Mouse (Mus musculus) cerebellum, adult 11-12 months (tissue): ENCODE data around the gene Igfbp2.

Experiments used
- DNase-seq: peaks from one replicate; pipeline ENCODE4 v3.0.0; 2022

Igfbp2 gene

DNA sequence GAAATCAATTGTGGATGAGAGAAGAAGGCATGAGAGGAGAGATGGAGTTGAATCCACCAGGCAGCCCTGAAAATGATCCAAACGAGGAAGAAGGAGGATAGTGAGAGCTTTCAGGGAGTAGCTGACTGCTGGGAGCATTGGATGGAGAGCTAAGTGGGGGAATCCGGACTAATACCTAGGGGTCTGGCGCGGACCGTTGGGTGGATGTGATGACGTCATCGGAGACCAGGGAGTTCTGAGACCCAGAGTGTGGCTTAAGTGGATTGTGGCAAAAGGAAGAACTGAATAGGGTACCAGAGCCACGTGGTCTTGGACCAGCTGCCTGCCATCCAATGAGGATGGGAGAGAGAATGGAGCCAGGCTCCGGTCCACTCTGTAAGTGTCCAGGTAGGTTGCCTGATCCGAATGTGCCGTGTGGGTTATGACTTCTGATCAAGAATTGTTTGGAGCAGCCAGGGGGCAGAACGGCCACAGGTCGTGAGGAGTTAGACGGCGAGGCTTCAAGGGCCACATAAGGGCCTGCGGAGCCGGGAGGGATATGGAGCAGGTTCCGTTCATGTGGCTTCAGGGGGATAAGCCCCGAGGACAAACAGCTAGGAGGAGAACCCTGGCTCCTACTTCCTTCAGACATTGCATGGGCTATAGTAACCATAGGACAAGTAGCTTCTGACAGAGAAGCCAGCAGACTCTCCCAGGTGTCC is 32.1 kb downstream of the Igfbp2 start:
- DNase-seq: no peak

- DNase-seq: no peak
Measured at GRCm38 (mm10) chr1:72857142-72857541, 32.8 kb downstream of the Igfbp2 start.

DNA sequence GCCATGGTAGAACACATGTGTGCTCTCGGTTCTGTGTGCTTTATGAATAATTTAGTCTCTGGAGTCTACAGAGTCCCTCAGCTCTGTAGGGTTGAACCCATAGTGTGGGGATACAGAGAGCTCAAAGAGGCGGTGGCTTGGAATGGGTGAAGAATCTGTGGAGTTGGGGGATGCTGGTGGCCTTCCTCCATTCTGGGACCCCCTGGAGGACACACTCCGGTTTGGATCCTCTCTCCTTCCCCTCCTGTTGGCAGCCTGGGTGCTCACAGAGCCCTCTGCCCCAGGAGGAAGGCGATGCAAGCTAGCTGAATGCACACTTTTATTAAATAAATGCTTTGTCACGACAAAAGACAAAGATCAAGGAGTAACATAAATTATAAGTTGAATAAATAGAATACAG is 33.3 kb downstream of the Igfbp2 start:
- no peak for DNase-seq

- no peak for DNase-seq
Measured at GRCm38 (mm10) chr1:72858286-72858685, 34.0 kb downstream of the Igfbp2 start.

GRCm38 (mm10) chr1:72858874-72859273 is 34.6 kb downstream of the Igfbp2 start:
- DNase-seq: no peak

GRCm38 (mm10) chr1:72859963-72860362 is 35.7 kb downstream of the Igfbp2 start:
- DNase-seq: no peak

GRCm38 (mm10) chr1:72860502-72860901 is 36.2 kb downstream of the Igfbp2 start:
- DNase-seq: no peak

DNA sequence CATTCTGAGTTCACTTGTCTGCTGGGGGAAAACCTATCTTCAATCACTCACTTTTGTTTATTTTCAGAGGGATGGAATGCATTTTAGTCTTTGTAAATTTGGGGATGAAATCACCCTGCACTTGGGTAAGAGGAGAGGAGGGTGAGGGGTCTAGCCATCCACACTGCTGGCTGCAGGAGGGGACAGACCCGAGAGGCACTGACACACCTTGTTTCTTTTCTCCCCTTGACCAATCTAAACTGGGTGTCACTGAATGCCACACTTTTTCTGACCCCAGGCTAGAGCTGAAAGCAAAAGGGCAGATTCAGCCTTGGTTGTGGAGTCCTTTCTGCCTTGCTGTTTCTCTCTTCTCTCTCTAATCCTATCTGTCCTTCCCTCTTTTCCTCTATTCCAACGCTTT is 37.4 kb downstream of the Igfbp2 start:
- no peak for DNase-seq

DNA sequence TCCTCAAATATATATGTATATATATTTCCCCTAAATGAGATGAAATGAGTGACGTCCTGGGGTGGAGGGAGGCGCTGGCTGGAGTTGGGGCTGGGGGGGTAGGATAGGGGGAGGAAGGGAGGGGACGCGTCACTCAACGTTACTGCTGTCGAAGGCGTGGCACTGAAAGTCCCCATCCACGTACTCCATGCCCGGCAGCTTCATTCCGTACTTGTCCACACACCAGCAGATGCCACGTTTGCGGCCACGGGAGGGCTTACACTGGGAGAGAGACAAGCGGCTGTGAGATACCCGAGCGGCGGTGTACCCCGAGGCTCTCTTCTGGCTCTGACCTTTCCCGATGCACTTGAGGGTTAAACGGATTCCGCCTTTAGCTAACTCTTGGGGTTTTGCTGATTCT is 37.9 kb downstream of the Igfbp2 start:
- no peak for DNase-seq

DNA sequence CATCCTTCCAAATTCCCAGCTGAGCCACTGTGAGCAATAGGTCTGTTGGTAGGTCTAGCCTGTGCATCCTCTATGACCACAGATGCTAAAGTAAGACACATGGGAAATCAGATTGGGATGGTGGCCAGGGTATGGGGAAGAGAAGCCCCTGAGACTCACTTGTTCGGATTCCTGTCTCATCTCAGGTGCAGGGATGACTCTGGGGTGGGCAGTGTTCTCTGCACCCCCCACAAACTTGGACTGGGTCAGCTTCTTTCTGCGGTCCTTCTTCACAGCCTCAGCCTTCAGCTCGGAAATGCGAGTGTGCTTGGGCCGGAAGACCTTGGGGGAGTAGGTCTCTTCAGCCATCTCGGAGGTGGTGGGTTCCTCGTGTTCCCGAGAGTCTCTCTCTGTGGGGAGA is 39.4 kb downstream of the Igfbp2 start:
- no peak for DNase-seq

DNA sequence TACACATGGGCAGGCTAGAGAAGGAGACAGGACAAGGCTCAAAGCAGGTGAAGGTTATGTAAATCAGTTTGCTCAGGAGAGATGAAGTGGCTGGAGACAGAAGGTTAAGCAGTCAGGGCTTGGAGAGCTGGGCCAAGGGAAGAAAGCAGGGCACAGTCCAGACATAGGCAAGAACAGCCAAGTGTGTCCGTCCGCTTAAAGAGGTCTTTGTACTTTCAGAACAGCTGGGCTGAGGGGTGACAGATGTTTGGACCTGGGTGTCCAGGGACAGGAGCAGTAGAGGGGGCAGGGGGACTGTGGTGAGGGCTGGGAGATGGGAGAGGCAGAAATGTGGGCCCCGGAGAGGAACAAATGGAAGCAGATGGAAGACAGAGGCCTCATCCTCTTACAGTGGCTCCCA is 40.0 kb downstream of the Igfbp2 start:
- DNase-seq: no peak

GRCm38 (mm10) chr1:72865900-72866299 is 41.6 kb downstream of the Igfbp2 start:
- DNase-seq: peak; percentile 75

DNA sequence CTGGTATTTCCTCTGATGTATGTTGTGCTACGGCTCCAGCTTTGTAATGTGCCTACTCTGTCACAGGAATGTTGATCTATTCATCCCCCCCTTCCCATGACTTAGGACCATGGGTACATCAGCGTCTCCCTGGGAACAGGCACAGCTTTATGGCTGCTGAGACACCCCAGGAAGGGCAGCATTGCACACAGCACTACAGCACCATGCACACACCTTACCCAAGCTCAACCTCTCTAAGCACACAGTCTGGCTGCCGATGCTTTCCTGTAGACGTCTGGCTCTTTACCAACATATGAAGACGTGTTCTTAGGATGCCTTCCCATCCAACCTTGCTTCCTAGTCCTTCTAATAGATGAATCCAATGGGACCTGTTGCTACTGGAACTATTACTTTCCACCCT is 42.1 kb downstream of the Igfbp2 start:
- DNase-seq: no peak

DNA sequence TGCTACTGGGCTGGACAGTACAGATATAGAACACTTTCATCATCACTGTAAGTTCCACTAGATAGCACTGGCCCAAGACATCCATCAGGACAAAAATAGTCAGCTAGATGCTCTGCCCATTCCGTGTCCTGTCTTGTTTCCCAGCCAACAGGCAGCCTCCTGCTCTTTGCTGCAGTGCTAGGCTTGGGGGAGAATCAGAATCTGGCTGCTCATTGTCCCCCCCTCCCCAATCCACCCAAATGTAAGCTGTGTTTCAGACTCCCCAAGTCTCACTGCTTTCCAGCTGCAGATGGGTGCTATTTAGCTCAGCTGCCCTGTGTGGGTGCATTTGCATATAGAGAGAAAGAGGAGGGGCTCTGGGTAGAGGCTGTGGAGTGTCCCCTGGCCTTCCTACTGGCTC is 43.0 kb downstream of the Igfbp2 start:
- no peak for DNase-seq

DNA sequence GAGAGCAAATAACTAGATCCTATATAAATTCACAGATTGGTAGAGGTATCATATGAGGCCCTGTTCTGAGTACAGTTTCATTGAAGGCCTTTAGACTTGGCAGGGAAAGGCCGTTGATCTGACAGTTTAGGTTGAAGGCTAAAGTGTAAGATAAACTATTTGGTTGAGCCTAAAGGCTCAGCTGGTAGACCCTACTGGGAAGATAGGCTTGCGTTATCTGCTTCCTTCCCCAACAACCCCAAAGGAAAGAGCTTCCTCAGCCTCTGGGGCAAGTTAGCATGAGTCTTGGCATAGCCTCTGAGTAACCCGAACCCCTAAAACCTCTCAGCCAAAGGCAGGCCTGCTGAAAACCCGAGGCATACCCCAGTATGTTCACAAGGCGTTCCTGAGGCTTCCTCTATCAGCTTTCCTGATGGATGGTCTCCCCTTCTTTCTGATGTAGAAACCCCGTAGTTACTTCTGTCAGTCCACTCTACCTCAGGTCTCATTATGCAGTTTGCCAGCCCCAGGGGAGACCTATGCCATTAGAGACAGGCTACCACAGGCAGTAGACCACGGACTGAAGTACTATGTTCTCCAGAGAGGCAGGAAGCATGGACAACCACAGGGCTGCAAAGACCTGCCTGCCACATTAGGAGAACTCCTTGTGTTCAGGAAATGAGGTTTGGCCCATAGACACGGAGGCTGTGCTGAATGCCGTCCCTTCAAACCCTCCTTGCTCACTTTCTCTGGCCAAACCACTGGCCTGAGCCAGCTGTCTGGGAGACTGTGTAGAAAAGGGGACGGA is 44.3 kb downstream of the Igfbp2 start:
- no peak for DNase-seq

DNA sequence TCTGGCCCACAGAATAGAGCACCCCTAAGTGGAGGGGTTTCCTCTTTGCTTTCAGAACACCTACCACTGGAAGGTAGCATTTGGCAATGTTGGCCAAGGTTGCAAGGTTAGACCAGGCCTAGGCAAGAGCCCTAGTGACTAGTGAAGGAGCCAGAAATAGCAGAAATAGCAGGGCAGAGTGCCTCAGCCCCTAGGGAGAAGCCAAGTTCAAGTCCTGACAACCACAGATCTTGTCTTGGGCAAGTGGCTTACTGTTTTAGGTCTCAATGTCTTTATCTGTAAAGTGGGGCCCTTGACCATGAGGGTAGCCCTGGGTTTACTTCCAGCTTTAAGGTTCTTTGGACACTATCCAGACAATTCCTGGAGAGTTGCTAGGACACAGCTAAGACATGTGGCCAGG is 45.0 kb downstream of the Igfbp2 start:
- DNase-seq: no peak

- peak; percentile 82 for DNase-seq
Measured at GRCm38 (mm10) chr1:72869681-72870614, 45.6 kb downstream of the Igfbp2 start.

DNA sequence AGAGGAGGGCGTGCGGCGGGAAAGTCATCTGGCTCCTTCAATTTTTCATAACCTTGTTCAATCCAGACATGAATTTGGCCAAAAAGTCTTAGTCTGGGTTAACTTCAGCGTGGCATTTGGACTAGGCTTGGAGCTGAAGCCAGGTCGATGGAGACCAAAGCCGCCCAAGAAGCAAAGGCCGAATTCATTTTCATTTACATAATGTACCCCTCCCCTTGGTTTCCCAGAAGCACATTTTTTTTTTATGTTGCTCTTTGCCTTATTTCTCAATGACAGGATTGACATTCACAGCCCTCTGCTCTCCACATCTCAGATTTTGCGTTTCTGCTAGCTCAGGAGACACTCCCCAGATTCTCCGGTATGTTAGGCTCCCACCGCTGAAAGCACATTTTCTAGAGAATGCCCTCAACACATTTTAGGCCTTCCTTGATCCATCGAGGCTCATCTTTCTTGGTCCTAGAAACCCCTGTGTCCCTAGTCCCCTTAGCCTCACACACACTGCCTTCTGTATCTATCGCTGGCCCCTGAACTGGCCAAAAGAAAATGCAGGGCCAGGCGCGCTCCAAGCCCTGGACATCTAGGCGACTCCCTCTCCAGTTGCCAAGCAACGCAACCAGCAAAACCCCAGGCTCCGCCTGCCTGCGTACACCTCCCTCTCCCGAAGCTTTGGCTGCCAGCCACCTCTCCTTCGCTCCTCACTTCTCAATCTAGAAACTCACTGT is 46.5 kb downstream of the Igfbp2 start:
- DNase-seq: peak; percentile 95

DNA sequence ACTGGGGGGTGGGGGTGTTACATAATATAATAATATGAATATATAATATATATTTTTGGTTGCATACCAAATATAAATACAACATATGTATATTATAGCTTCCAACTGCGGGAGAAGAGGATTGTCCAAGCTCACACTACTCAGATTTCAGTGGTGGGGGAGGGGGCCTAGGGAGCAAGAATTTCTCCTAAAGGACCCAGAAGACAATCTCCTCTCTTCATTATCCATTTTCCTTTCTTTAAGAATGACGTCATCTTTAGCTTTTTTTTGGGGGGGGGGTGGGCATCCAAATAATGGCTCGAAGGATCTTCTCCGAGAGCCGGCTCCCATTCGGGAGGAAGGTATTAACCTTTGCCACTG is 47.0 kb downstream of the Igfbp2 start:
- no peak for DNase-seq

DNA sequence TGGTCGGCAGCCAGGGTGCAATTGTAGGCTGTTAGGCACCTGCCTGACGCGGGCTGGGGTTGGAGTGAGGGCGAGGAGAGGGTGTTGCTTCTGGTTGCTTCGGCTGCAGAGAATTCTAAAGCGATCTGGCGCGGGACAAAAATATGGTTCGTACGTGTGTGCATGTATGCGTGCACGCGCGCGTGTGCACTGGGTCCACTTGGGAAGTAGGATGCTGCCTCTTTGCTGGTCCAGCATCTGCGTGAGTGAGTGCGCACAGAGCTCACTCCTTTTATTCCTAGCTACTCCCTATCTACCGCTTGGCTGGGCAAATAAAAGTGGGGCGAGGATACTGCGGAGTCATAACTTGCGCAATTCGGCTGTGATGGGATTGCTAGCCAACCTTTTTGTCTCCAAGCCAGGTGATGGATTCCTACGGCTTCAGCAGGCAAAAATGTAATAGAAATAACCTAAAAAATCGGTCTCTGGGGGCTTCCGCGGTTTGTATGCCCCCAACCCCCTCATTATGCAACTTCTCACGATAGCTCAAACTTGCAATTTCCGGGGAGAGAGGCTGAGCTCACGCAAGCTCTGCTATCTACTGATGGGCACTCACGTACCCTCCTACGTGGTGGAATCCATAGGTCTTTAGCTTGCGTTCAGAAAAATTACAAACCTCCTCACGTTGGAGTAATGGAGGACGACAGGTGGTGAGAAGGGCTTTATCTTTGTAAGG is 47.6 kb downstream of the Igfbp2 start:
- peak; percentile 84 for DNase-seq

GRCm38 (mm10) chr1:72872521-72872920 is 48.2 kb downstream of the Igfbp2 start:
- peak; percentile 85 for DNase-seq

DNA sequence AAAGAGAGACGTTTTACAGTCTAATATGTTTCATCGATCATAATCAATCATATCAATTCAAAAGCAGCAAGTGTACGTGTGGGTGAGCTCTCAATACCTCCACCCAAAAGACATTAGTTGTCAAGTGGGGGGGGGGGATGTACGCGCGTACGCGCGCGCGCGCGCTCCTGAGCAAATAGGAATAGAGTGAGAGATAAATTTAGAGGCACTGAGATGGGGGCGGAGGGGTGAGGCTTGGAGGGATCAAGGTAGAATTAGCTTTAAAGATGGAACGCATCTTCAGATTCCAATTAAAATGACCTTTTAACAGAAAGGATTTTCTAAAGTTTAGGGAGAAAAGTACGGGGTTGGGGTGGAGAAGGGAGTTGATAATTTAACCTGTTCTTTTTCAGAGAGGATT is 48.8 kb downstream of the Igfbp2 start:
- no peak for DNase-seq
